Mouse (Mus musculus): ENCODE results near the gene Irf3.

DNA sequence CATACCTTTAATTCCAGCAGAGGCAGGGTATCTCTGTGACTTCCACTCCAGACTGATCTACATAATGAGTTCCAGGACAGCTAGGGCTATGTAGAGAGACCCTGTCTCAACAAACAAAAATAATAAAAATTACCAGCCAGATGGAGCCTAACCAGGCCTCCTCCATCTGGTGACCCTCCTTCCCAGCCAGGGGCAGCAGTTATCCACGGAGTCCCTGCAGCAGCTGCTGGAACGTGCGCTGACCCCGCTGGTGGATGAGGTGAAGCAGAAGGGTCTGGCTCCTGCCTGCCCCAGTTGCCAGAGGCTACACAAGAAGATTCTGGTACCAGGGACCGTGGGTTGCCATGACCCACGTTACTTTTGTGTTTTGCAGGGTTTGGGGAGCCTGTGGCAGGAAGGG lies 41.2 kb upstream of the Irf3 start:
- TF ChIP-seq CTCF (IDR thresholded peaks at IDR 0.05; ENCODE audit: control insufficient read depth, insufficient read depth, low read length), result no peak
- no peak for TF ChIP-seq POLR2A (IDR thresholded peaks at IDR 0.05; ENCODE audit: borderline replicate concordance, control insufficient read depth, low read depth, low read length)

Data from bone marrow, adult 2 months (tissue).